Mouse (Mus musculus) erythroblast, embryonic 14.5 days (primary cell): ENCODE results near the gene Jmjd8. TPM values are rescaled to one million over a fixed set of nuclear protein-coding genes. Genes with fewer than 3 reads are reported as not detected.

Experiments
- H3K27me3 ChIP-seq: 2 replicates; pipeline ENCODE4 v1.6.1; 2012; ENCODE audit warnings: inconsistent platforms; ENCODE audit not compliant: control insufficient read depth
- H3K36me3 ChIP-seq: 2 replicates; pipeline ENCODE4 v1.6.1; 2012; ENCODE audit warnings: mild to moderate bottlenecking, inconsistent platforms; ENCODE audit not compliant: control insufficient read depth
- H3K4me1 ChIP-seq: 2 replicates; pipeline ENCODE4 v1.6.1; 2012; ENCODE audit warnings: inconsistent platforms; ENCODE audit not compliant: control insufficient read depth
- H3K4me3 ChIP-seq: replicated peaks from 2 replicates; pipeline ENCODE3; 2012; ENCODE audit warnings: moderate library complexity, mild to moderate bottlenecking, inconsistent platforms
- H3K9me3 ChIP-seq: 2 replicates; pipeline ENCODE4 v1.6.1; 2012; ENCODE audit warnings: low read length, inconsistent platforms, mixed read lengths; ENCODE audit not compliant: control insufficient read depth
- GATA1 ChIP-seq: IDR thresholded peaks from 2 replicates; pipeline ENCODE4 v1.6.1; 2012; ENCODE audit warnings: low read length, inconsistent platforms, mixed read lengths
- TAL1 ChIP-seq: IDR thresholded peaks from 3 replicates; pipeline ENCODE4 v1.6.1; 2012; ENCODE audit warnings: low read length, inconsistent platforms, mixed read lengths
- polyA plus RNA-seq: library from polyadenylated mRNA; stranded (reverse); fragments of >175 nt; gene quantifications from 2 replicates; pipeline ENCODE4 v1.2.3, GENCODE M21; 2012

Gene Jmjd8
- polyA plus RNA-seq, 1 experiment: 0.31 TPM

DNA sequence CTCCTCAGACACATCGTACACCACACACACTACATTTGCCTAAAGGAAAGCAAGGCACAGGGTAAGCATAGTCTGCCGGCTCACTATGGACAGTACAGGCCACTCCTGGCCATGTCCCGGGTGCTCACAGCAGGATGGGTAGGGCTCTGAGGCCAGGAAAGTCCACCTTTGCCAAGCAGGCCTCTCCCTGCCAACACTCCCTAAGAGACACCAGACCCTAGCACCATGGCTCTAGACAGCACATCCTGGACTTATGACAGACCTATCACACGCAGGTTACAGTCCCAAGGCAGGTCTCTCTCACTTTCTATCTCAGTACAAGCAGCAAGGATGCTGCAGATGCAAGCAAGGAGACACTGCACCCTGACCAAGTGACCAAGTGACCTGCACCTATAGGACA, 14.5 kb downstream of the Jmjd8 start:
- H3K9me3 ChIP-seq: no peaks in the 10 kb centered on the region
- peaks cover 86% of the 10 kb centered on the region for H3K36me3 ChIP-seq
- peaks cover 62% of the 10 kb centered on the region for H3K4me1 ChIP-seq
- H3K27me3 ChIP-seq: no peaks in the 10 kb centered on the region
- H3K4me3 ChIP-seq: peak overlapping the region; percentile 80
- TF ChIP-seq TAL1 (no peak), GATA1 (no peak)

DNA sequence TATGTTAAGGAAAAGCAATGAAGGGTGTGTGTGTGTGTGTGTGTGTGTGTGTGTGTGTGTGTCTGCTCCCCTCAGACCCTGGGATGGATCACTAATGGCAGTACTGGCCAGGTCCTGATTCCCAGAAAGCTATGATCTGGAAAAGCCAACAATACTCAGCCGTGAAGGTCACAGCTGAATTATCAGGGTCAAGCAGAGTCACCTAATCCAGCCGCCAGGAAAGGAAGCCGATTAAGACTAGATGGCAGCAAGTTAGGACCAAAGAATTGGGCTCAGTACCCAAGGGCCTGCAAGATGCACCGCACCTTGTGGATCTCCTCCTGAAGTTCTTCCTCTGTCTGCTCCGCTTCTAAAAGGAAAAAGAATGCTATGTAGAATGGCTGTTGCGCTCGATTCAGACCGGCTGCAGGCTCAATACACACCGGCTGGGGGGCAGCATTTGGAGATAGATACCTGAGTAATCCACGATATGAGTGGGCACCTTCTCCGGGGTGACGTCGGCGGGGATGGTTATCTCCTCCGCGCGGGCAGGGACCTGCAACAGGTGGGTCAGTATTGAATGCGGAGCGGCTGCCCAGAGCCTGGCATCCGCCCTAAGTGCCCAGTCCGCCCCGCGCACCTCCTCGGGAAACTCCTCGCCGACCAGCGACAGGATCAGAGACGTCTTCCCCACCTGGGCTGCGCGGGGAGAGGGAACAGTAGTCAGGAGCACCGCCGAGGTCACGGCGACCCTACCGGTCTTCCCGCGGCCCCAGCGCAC, 15.1 kb downstream of the Jmjd8 start:
- peak overlapping the region; percentile 80 for H3K4me3 ChIP-seq
- TF ChIP-seq GATA1: peak; percentile 54
- TF ChIP-seq TAL1: 0 out of 3 replicates have a peak, but pooled peaks have one; percentile 13
- peaks cover 58% of the 10 kb centered on the region for H3K4me1 ChIP-seq
- H3K36me3 ChIP-seq: peaks cover 87% of the 10 kb centered on the region
- H3K27me3 ChIP-seq: no peaks in the 10 kb centered on the region
- H3K9me3 ChIP-seq: no peaks in the 10 kb centered on the region

DNA sequence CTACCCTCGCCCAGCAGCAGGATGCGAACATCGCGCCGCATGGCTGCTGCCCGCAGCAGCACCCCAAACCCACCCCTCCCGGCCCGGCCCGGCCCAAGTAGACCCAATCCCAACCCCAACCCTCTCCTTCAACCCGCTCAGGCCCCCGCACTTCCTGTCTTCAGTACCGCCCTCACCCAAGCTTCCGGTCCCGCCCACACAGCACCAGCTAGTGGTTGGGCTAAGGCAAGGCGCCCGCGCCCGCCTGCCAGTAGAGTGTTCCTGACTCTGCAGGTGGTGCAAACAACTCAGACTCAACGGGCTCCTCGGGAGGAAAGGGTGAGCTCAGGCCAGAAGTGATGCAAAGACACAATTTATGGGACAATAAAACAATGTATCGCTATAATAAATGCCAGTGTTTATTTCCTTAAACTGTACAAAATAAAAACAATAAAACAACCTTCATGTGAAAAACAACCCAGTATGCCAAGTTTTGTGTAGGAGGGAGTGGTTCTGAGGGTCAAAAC, 15.8 kb downstream of the Jmjd8 start, which contains the start of gene Rhot2:
Gene Rhot2 (minus strand): TSS at position 456 of the 506 bp plus-strand sequence.
- no peaks in the 10 kb centered on the region for H3K27me3 ChIP-seq
- H3K4me3 ChIP-seq: peak within 1 kb of the TSS; percentile 80
- no peak for TF ChIP-seq TAL1
- no peak for TF ChIP-seq GATA1
- H3K36me3 ChIP-seq: peaks cover 87% of the 10 kb centered on the region
- no peaks in the 10 kb centered on the region for H3K9me3 ChIP-seq
- H3K4me1 ChIP-seq: peaks cover 52% of the 10 kb centered on the region

DNA sequence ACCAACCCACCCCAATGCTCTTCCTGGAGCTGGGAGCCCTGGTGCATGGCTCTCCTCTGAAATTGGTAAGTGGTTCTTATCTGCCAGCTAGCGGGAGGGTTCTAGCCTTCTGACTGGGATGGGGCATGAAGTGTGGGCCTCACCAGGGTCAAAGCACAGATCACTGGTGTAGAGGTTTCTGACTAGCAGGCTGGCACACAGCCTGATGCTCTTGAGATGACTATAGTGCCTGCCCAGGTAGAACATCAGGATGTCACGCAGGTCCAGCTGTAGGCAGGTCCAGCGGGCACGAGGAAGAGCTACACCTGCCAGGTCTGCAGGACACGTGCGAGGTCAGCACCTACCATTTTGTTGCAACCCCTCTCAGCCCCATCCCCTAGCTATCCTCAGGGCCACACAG, 31.6 kb downstream of the Jmjd8 start:
- no peaks in the 10 kb centered on the region for H3K9me3 ChIP-seq
- H3K4me1 ChIP-seq: peaks cover 58% of the 10 kb centered on the region
- H3K4me3 ChIP-seq: peak overlapping the region; percentile 72
- no peaks in the 10 kb centered on the region for H3K27me3 ChIP-seq
- peaks cover 61% of the 10 kb centered on the region for H3K36me3 ChIP-seq
- TF ChIP-seq TAL1: no peak

DNA sequence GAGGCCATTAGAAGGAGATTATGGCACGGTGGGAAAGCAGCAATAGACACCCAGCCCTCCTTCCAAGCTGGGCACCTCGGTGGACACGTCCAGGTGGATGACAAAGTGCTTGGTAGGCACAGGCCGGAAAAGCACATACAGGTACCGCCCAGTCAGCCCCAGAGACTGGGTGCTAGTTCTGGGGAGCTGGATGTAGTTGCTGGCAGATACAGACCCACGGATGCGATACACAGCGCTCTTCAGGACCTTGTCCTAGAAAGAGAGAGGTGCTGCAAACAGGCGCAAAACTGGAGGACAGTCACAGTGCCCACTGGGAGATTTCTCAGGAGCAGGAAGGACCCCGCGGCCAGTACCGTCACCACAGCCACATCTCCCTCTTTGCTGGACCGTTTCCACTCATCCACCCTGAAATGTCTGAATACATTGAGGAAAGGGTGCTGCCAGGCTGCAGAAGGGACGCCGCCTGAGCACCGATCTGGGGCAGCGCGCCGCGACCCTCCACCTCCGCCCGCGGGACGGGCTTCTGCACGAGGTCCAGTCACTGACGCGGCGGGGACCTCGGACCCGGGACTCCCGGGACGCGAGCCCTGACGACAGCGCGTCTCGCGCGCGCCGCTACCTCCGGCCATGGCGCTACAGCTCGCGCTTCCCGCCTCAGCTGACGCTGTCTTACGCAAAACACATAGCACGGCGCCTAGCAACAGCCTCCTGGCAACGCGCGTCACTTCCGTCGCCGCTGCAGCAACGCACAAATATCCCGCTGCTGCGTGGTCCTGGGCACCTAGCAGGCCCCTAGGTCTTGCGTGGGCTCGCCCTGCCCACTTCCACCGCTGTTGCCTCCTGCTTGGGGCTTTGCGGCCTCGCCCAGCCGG, 32.4 kb downstream of the Jmjd8 start, which contains the start of gene Wdr90:
Gene Wdr90 (minus strand): TSS at position 670 of the 872 bp plus-strand sequence.
- Histone ChIP-seq H3K4me3 (peak within 1 kb of the TSS; percentile 72), H3K9me3 (no peaks in the 10 kb centered on the region), H3K27me3 (no peaks in the 10 kb centered on the region), H3K4me1 (peaks cover 59% of the 10 kb centered on the region), H3K36me3 (peaks cover 56% of the 10 kb centered on the region)
- TF ChIP-seq GATA1 (no peak), TAL1 (no peak)

DNA sequence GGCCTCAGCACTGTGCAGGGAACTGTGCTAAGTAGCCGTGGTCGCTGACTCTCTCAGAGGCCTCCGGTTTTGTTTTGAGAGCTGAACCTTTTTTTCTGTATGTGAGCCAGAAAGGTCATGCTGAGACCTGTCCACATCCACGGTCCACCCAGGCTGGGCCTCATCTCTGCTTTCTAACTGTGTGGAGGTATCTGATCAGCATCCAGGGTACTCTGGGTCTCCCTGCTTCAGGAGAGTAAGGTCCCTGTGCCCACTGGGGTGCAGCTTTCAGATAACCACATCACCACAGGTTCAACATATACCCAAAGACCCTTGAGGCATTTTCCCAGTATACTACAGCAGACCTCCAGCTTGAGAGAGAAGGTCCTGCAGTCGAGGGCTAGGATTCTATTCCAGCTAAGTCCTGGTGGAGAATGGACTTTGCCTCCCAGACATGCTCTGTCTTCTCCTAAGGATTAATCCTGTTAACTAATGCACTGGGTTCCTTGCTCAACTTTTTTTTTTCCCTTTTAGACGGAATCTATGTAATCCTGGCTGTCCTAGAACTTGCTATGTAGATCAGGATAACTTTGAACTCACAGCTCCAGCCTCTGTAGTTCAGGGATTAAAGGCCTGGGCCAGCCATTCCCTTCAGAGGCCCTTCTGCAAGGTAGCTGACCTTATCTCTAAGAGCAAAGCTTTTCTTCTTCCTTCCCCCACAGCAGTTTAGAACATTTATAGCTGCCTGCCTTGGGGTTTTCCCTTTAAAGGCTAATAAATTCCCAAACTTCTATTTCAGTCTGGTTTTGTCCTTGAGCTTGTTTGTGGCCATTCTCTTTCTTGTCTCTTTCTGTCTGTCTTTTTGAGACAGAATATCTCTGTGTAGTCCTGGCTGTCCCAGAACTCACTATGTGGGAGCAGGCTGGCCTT, 33.3 kb downstream of the Jmjd8 start:
- Histone ChIP-seq H3K9me3 (no peaks in the 10 kb centered on the region), H3K36me3 (peaks cover 56% of the 10 kb centered on the region), H3K4me1 (peaks cover 66% of the 10 kb centered on the region), H3K27me3 (no peaks in the 10 kb centered on the region), H3K4me3 (peak overlapping the region; percentile 72)
- TF ChIP-seq GATA1 (no peak), TAL1 (no peak)

DNA sequence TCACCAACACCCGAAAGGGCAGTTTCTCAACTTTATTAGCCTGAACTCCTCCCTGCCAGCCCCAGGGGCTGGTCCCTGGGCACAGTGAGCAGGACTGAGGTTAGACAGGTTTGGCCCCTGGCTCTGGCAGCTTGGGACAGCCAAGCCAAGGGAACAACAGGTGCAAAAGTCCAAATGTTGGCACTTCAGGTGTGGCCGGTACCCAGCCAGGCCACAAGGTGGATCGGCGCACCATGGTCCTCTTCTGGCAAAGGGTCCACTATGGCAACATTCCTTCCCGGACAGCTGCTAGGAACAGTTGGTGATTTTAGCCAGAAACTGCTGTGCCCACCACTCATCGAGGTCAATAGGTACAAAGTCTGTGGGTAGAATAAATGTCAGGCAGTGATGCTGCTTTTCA, 35.0 kb downstream of the Jmjd8 start:
- no peak overlapping the region for H3K4me3 ChIP-seq
- peaks cover 44% of the 10 kb centered on the region for H3K36me3 ChIP-seq
- H3K27me3 ChIP-seq: no peaks in the 10 kb centered on the region
- TF ChIP-seq TAL1: no peak
- no peak for TF ChIP-seq GATA1
- no peaks in the 10 kb centered on the region for H3K9me3 ChIP-seq
- H3K4me1 ChIP-seq: peaks cover 76% of the 10 kb centered on the region

DNA sequence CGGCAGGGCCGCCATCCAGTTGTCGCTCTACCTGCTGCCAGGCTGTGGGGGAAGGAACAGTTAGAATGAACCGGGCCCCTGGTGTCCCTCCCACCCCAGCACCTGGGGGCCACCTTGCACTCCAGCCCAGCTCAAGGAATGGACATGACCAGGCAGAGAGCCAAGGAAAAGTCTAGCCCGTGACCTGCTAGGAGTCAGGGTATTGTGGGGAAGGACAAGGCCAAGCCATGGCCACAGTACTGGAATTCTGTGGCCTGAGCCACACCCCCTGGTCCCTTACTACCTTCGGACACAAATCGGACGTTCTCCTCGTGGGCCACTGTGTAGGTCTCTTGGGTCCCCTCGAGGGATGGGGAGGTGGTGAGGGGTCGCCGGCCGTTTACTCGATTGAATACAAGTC, 35.6 kb downstream of the Jmjd8 start:
- H3K36me3 ChIP-seq: peaks cover 38% of the 10 kb centered on the region
- H3K27me3 ChIP-seq: no peaks in the 10 kb centered on the region
- H3K4me3 ChIP-seq: no peak overlapping the region
- TF ChIP-seq GATA1 (no peak), TAL1 (no peak)
- H3K9me3 ChIP-seq: no peaks in the 10 kb centered on the region
- peaks cover 75% of the 10 kb centered on the region for H3K4me1 ChIP-seq
